Mouse (Mus musculus) layer of hippocampus, adult 11-12 months (tissue): Measurements from ENCODE around the gene Garem2.

Experiments used
- DNase-seq: peaks from one replicate; pipeline ENCODE4 v3.0.0; 2022; ENCODE audit warnings: low spot score

Gene Garem2

DNA sequence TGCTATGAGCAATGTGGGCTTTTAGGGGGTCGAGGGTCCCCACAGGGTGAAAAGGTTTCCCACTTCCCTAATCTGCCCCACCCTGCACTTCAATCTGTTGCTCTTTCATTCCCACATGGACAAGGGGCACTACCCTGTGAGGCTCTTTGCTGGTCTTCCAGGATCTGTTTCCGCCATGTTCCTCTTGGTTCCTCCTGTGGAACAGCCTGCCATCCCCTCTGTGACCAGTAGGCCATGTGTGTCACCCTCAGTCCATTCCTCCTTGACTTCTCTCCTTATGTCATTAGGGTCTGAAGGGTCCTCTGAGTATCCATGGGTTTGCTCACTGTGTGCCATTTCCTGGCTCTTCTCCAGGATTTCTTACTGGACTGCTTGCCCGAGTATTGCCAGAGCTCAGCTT, 6.8 kb downstream of the Garem2 start:
- no peak for DNase-seq

DNA sequence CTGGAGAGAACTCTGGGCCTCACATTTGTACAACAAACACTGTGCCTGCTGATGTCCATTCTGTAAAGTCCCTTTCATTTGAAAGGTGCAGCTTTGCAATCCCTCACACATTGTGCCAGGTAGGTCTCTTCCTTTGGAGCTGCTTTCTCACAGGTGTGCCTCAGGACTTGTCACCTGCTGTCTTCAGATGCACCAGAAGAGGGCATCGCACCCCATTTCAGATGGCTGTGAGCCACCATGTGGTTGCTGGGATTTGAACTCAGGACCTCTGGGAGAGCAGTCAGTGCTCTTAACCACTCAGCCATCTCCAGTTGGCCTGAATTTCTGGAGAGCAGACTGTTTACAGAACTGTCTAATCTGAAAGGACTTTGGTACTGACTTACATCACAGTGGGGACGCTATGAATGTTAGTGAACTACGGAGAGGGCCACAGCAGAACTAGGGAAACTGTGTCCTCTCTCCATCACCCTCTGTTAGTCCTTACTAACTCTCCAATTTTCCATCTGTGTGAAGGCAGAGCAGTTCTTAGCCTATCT, 7.6 kb downstream of the Garem2 start:
- DNase-seq, result no peak

DNA sequence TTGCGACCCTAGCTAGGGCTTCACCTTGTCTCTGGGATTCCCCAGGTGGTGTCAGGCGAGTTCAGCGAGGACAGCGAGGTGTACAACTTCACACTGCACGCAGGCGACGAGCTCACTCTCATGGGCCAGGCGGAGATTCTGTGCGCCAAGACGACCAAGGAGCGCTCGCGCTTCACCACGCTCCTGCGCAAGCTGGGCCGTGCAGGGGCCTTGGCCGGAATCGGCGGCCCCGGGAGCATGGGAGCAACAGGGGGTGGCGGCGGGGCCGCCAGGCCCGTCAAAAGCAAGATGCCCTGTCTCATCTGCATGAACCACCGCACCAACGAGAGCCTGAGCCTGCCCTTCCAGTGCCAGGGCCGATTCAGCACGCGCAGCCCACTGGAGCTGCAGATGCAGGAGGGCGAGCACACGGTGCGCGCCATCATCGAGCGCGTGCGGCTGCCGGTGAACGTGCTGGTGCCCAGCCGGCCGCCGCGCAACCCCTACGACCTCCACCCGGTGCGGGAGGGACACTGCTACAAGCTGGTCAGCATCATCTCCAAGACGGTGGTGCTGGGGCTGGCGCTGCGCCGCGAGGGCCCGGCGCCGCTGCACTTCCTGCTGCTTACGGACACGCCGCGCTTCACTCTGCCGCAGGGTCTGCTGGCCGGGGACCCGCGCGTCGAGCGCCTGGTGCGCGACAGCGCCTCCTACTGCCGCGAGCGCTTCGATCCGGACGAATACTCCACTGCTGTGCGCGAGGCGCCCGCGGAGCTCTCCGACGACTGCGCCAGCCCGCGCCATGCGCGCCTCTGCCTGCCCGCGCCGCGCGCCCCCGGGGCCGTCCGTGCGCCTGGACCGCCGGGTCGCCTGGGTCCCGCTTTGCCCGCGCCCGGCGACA, 9.2 kb downstream of the Garem2 start:
- peak; percentile 53 for DNase-seq

DNA sequence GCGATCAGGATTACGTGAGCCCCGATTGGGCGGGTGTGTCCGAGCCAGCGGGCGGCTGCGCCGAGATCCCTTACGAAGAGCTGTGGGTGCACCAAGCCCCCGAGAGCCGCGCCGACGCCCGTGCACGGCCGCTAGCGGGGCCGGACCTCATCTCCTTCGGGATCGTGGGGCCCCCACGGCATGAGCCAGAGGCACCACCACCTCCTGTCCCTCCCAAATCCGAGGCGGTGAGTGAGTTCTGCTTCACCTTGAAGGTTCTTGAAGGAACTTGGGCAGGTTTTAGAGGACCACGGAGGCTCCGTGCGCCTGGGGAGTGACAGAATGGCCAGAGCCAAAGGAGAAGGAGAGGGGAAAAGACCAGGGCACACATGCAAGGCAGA, 9.8 kb downstream of the Garem2 start:
- no peak for DNase-seq

DNA sequence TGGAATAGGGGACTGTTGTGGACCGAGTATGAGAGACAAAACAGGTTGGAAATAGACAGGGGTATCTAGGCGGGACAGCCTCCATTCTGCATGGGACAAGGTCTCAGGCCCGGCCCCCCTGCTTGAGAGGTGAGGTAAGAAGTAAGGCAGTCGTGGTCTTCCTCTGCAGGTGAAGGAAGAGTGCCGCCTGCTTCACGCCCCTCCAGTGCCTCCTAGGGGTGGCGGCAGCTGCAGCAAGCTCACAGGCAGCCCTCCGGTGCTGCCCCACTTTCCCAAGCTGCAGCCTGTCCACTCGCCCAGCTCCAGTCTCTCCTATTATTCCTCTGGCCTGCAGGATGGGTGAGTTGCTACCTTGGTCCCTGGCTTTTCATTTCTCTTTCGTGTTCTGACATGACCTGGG, 10.8 kb downstream of the Garem2 start:
- DNase-seq, result no peak

DNA sequence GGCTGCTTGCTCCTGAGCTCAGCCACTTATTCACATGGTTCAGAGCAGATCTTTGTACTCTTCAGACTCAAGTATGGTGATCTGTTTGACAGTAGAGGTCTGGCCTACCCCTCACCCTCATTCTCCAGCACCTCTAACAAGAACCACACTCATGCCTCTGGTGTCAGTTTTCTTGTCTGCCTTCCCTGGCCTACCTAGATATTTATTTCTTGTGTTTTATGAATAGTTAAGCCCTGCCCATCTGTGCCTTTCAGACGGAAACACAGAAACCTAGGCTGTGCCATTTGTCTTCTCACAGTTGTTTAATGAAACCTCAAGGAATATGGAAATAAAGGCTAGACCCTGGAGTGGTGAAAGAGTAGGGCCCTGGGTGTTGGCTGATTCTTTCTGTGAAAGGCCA, 13.1 kb downstream of the Garem2 start:
- DNase-seq, result no peak

DNA sequence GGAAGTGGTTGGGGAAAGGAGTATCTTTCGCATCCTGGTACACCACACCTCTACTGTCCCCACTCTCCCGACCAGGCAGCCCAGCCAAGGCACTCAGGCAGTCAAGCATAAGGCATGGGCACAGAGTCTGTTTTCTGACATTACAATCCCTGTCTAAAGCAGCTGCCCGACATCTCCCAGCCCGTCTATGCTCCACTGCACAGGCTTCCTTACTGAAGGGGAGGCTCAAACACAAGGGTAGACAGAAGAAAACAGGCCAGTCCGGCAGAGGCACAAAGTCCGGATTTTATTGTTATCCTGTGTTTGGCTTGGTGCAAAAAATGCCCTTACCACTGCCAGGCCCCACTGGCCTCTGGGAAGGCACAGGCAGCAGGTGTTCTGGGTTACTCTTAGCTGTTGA, 14.2 kb downstream of the Garem2 start:
- DNase-seq, result no peak

DNA sequence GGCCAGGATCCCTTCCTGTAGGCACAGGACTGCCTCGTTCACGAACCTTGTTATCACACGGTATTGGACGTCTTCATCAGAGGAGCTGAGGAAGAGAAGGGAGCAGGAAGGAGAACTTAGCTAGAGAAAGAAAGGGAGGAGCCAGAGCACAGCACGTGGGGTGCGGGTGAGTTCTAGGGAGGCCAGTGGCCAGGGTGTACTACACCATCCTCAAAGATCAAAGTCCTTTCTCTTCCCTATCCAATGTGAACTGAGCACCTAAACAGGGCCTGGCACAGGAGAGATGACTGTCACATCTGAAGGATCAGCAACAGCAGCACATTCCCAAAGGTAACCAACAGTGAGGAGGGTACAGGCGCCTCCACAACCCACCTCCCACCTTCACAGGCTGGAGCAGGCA, 15.1 kb downstream of the Garem2 start:
- no peak for DNase-seq

DNA sequence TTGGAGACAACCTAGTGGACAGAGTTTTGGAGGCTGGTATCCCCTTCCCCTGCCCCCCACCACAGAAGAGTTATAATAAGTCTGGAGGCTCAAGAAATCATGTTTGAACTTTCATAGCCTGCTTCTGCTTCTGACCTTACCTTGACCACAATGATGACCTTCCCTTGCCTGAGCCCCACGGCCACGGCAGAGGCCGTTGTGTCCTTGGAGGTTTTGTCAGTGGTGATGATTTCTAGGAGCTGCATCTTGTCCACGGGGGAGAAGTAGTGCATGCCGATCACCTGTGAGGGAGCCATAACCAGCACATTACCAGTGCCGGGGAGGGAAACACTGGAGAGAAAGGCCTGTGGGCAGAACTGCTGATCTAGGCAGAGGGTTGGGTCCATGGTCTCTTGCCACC, 17.5 kb downstream of the Garem2 start:
- DNase-seq, result no peak

DNA sequence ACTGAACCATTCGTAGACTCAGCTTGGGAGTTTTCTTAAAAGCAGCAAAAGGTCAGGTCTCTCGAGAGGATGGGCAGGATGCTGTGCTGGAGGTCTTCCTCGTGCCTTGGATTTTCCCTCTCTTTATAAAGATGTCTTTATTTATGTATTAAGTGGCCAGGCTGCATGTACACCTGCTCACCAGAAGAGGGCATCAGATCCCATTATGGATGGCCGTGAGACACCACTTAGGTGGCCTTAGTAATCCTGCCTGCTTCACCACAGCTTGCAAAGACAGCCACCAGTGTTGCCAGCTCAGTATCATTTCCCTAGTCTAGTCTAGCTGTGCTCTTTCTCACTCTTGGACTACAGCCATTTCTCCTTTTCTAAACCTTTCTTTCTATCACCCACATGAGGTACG, 20.6 kb downstream of the Garem2 start:
- DNase-seq, result no peak

DNA sequence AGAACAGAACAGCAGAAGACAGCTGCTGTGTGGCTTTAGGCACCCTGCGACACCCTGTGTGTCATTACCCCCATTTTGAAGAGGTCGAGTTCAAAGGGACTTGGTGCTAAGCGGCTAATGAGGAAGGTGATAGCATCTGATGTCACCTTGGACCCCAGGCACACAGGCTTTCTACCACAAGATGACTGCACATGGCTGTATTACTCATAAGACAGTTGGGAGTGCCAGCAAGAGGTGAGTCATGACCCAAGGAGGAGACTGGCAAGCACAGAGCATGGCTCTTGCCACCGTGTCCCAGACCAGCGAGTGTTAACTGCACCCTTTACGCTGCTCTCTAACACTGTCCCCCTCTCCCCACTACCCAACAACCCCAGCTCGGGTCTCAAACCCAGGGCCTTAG, 21.8 kb downstream of the Garem2 start:
- no peak for DNase-seq

DNA sequence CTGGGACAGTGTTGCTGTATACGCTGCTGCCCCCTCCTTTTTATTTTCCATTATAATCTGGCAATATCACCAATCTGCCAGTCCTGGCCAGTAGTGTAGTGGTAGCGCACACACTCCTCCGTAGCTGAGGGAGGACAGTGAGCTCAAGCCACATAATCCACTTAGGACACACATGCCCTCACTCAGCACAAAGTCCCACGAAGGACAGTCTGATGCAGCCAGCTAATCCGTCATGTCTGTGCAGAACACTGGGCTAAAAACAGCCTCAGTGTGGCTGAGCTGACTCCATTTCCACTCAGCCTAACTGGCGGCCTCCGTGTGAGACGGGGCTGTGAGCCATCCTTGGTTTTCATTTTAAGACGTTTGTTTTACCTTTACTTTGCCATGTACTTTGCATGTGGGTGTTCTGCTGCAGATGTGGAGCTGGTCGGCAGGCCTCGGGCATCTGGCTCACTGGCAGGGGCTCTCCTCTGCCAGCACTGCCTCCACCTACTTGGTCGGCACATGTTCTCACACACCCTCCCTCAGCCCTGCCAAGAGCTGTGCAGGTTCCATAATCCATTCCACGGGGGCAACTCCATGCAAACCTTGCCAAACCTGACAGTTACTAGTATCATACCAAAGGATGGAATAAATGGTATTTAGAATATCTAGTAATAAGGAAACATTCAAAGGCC, 23.1 kb downstream of the Garem2 start:
- DNase-seq, result no peak

DNA sequence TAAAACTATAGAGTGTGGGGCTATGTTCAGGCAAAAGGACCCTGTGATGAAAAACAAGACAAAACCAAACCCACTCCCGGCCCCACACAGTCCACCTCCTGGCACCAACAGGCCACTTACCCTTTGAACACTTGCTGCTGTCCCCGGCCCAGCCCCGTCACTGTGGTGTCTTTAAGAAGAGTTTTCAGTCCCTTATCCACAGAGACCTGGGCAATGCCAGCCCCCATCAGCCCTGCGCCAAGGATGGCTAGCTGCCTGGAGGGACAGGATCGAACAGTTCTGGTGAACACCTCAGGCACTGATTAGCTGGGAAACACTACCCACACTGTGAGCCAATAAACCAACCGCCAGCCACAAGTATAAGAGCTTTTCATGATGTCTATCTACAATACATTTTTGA, 23.7 kb downstream of the Garem2 start:
- no peak for DNase-seq

DNA sequence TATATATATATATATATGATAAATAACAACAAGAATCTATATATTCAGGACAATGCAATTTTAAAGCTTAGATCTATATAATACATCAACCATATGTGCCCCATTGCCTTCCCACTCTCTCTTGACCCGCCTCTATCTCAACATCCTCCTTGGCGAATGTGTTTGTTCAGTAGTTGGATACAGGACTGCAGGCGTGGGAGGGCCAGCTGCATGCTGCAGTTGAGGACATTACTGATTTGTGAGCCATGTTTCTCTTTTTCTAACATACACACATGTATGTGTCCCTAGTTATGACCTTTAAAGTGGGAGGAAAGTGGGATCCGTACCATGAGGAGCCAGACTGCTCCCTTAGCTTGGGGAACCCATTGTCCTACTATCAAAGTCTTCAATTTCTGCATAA, 26.3 kb downstream of the Garem2 start:
- DNase-seq, result no peak

DNA sequence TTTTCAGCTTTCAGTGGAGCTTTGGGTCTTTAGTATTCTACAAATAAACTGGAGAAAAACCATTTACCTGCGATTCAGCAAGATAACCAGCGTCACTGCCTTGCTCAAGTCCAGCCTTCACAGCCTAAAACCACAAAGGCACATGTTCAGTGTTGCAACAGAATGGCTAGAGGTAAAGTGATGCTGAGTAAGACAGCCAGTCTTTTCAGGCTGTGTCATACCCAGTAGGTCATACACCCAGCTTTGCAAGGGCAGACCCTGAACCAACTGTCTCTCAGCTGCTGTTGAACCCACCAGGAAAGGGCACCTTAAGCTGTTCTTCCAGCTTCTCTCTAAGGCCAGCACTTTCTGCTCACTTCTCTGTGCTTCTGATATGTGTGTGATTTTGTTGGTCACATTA, 27.2 kb downstream of the Garem2 start:
- DNase-seq, result no peak

DNA sequence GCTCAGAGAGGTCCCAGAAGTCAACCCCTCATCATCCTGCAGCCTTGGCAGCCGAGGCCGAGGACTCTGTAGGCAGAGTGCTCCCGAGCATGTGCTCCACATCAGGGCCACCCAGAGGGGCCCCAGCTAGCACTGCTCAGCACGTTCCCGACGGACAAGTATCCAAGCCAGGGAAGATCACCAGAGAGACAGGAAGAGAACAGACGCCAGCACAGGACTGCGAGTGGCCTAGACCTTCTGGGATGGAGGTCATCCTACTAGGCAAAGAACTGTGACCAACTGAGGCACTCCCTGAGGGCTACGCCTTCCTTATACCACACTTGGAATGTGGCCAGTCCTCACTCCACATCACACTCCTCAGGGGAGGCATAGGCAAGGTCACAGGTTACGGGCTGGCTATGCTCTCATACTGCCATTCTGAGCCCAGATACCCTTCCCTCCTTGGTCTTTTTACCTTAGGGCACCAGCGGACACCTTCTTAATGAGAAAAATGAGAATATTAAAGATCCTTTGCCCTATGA, 30.8 kb downstream of the Garem2 start:
- DNase-seq, result no peak

DNA sequence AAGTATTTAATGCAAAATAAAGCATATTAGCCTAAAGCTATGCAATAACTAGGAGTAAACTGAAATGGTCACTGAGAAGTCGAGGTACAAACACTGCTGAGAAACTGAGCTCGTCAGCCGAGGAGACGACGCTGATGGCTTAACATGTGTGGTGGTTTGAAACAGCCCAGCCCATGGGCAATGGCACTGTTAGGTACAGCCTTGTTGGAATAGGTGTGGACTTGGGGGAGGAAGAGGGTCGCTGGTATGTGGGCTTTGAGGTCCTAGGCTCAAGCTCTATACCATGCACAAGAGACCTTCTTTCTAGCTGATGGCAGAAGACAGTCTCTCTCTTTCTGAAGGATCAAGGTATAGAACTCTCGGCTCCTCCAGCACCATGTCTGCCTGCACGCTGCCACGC, 32.3 kb downstream of the Garem2 start:
- DNase-seq, result no peak

DNA sequence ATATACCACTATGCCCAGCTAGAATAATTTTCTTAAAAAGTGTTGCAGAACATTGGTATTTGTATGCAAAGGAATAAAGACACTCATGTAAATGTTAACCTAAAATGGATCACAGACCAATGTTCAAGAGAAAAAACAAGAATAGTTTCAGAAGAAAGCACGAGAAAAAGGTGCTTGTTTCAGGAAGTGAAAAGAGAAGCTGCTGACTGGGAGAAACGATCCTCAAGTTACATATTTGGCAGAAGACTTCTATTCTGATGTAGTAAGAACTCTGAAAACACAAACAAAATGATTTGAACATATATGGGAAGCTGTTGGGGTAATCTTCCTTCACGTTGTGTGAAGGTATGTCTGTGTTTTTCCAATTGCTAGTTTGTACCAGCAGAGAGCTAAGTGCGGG, 33.2 kb downstream of the Garem2 start:
- no peak for DNase-seq

DNA sequence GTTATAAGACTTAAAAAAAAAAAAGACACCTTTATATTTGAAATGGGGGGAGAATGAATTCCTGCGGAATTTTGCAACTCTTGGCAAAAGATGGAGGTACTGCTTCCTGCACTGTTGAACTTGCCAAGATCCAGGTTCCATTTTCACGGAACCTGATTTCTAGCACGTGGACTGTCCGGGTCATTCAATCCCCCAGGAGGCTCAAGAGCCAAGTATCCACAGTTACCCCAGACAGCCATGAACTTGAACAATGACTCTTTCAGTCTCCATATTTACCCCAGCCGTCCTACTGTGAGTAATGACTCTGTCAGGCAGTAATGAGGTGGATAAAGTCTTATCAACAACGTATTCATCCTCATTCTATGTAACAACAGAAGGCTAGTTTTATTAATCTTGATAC, 41.6 kb downstream of the Garem2 start:
- DNase-seq, result no peak

DNA sequence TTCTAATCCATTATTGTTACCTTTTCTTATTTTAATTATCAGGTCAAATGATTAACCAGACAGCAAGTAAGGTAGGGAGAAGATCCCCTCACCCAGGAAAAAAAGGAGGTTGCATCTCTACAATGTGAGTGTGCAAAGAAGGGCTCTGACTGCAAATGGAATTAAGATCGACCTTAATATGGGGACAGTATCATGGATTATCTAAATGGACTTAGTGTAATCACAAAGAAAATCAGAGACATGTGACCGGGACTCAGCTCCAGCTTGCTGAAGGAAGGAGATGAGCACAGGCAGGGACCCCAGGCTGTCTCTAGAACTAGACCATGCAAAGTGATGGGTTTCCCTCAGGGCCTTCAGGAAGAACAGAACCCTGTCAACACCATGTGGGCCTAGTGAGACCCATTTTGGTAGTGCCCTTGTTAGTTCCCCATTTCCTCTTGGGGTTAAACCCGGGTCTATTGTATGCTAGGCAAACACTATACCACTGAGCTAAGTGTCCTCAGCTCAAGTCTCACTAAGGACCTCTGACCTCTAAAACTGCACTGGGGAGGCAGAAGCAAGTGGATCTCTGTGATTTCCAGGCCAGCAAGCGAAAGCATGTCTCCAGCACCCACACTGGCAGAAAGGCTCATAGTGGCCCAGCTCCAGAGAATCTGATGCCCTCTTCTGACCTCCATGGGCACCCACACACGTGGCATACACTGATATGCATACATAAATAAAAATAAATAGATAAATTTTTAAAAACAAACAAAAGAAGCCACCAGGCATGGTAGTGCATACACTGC, 43.4 kb downstream of the Garem2 start:
- no peak for DNase-seq

DNA sequence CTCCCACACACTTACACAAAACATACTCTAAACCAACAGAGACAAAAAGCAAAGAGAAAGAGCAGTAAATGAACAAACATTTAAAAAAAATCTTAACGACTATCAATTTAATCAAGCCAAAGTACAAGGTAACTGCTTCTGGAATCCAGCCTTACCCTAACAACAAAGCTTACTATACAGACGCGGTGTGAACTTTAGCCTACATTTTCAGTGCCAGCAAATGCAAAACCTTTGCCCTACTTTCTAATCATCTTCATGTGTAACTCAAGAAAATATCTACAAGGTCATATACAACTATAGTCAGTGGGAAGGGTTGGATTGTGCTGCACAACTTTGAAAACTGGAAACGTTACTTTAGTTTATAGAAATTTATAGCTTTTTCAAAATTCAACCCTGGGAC, 47.0 kb downstream of the Garem2 start:
- DNase-seq, result no peak

DNA sequence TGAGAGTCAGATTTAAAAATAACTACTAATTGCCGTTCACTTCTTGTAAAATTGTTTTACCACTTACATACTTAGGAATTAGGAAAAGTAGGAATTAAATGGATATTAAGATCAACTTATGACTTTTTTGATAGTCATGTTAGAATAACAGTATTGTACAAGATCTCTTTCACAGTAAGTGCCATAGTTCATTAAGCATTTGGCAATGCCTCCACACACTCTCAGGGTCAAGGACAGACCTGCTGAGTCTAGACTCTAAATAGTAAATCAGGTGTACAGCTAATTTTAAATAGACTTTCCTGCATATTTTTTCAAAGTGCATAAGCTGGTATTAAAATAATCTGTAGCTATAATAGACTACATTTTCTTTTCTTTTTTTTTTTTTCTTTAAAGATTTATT, 47.5 kb downstream of the Garem2 start:
- DNase-seq, result no peak

DNA sequence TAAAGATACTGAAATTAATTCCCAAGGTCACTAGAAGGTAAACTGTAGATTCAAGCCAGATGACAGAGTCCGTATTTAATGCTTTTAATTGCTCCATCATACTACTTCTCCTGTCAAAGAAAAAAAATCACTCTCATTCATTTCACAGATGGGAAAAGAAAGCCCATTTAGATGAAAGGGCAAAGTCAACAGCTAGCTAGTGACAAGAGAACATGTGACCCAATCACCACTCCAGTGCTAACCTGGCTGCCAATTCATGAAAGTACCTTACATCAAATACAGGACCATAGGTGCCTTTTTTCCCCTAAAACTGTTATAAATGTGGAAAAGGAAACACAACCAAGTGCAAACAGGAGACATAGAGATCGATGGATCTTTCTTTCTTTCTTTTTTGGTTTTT, 48.3 kb downstream of the Garem2 start:
- no peak for DNase-seq
